Mouse (Mus musculus) heart, postnatal 0 days (tissue): ENCODE measurements at regions not wholly inside any gene's neighbourhood (a gene's known extent, or its start where the extent isn't known, plus 50 kb on each side); places are given as distances from the start of the nearest gene placed in this dataset.

ENCODE experiments used
- CTCF ChIP-seq: IDR thresholded peaks from 2 replicates; pipeline ENCODE4 v1.5.1; 2016; ENCODE audit warnings: antibody characterized with exemption, control low read depth, low read depth
- EP300 ChIP-seq: IDR thresholded peaks from 2 replicates; pipeline ENCODE4 v1.6.1; 2016; ENCODE audit warnings: antibody characterized with exemption, low read depth

DNA sequence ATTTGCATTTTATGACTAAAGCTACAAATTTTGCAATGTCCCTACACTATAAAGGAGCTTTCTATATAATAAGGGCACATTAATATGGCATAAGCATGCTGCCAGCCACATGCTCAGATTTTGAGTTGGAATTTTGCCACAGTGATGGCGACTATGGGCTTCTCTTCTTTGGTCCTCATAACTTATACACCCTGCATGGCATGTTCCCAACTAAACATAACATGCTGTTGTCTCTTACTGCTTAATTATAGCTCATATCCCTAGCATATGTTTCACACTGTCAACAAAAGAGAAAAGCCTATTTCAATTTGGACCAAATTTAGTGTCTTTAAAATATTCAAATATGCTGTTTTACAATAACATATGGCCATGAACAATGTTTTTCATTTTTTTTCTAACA lies 1432.6 kb upstream of the Tenm3 start:
- TF ChIP-seq CTCF (no peak), EP300 (no peak)
